Mouse (Mus musculus) liver, postnatal 0 days (tissue): ENCODE measurements around the gene Tmc3. TPM values are rescaled to one million over a fixed set of nuclear protein-coding genes. Genes with fewer than 3 reads are reported as not detected.

Source experiments
- ATAC-seq: fragments of 200-750 bp; cut with Nextera tagmentation; 2 replicates; pipeline ENCODE4 v1.8.0; 2017; ENCODE audit warnings: mild to moderate bottlenecking, moderate library complexity
- DNase-seq: peaks from one replicate; pipeline ENCODE4 v3.0.0-alpha.2; 2016
- H3K27ac ChIP-seq: fragments of 300-500 bp; sonication (generic); 2 replicates; pipeline ENCODE4 v1.5.1; 2014; ENCODE audit warnings: antibody characterized with exemption, moderate library complexity, mild to moderate bottlenecking, low read depth
- H3K27me3 ChIP-seq: fragments of 300-500 bp; sonication (generic); 2 replicates; pipeline ENCODE4 v1.6.1; 2014; ENCODE audit warnings: low read length, control low read depth, mixed read lengths; ENCODE audit not compliant: insufficient read depth
- H3K36me3 ChIP-seq: fragments of 300-500 bp; sonication (generic); replicated peaks from 2 replicates; pipeline ENCODE4 v1.6.1; 2014; ENCODE audit warnings: mild to moderate bottlenecking, control low read depth, low read length, moderate library complexity, mixed read lengths; ENCODE audit not compliant: insufficient read depth
- H3K4me1 ChIP-seq: fragments of 300-500 bp; sonication (generic); 2 replicates; pipeline ENCODE4 v1.6.1; 2014; ENCODE audit warnings: antibody characterized with exemption, mild to moderate bottlenecking, control low read depth; ENCODE audit not compliant: insufficient read depth
- H3K4me2 ChIP-seq: fragments of 300-500 bp; sonication (generic); 2 replicates; pipeline ENCODE4 v1.6.1; 2014; ENCODE audit warnings: low read depth, mild to moderate bottlenecking, low read length, moderate library complexity, mixed read lengths
- H3K4me3 ChIP-seq: fragments of 300-500 bp; sonication (generic); 2 replicates; pipeline ENCODE4 v1.5.1; 2014; ENCODE audit warnings: low read depth, low read length
- H3K9ac ChIP-seq: fragments of 300-500 bp; sonication (generic); replicated peaks from 2 replicates; pipeline ENCODE4 v1.6.1; 2014; ENCODE audit warnings: mild to moderate bottlenecking, moderate library complexity
- H3K9me3 ChIP-seq: fragments of 300-500 bp; sonication (generic); 2 replicates; pipeline ENCODE4 v1.6.1; 2016; ENCODE audit warnings: mild to moderate bottlenecking, control low read depth, low read length, mixed read lengths
- CTCF ChIP-seq: sonication (generic); IDR thresholded peaks from 2 replicates; pipeline ENCODE4 v1.5.1; 2016; ENCODE audit warnings: antibody characterized with exemption, low read depth
- EP300 ChIP-seq: IDR thresholded peaks from 2 replicates; pipeline ENCODE4 v1.6.1; 2016; ENCODE audit warnings: antibody characterized with exemption, low read depth, mild to moderate bottlenecking
- WGBS: fragments of 180-500 bp; shearing (Covaris S2); extraction: QIAGEN DNeasy Blood & Tissue Kit; methylation state at CpG from one replicate; pipeline ENCODE4 v1.1.7; 2014; ENCODE audit not compliant: insufficient replicate concordance; 5-methylcytosine and 5-hydroxymethylcytosine counted together
- polyA plus RNA-seq: library from polyadenylated mRNA; unstranded; fragments of >200 nt; fragmentation: Nextera tagmentation; extraction: Ambion mirVana; gene quantifications from 2 replicates; pipeline ENCODE4 v1.2.1, GENCODE M21; 2015

The Tmc3 gene
- polyA plus RNA-seq: 0.09 and 0.21 TPM in 2 replicates

DNA sequence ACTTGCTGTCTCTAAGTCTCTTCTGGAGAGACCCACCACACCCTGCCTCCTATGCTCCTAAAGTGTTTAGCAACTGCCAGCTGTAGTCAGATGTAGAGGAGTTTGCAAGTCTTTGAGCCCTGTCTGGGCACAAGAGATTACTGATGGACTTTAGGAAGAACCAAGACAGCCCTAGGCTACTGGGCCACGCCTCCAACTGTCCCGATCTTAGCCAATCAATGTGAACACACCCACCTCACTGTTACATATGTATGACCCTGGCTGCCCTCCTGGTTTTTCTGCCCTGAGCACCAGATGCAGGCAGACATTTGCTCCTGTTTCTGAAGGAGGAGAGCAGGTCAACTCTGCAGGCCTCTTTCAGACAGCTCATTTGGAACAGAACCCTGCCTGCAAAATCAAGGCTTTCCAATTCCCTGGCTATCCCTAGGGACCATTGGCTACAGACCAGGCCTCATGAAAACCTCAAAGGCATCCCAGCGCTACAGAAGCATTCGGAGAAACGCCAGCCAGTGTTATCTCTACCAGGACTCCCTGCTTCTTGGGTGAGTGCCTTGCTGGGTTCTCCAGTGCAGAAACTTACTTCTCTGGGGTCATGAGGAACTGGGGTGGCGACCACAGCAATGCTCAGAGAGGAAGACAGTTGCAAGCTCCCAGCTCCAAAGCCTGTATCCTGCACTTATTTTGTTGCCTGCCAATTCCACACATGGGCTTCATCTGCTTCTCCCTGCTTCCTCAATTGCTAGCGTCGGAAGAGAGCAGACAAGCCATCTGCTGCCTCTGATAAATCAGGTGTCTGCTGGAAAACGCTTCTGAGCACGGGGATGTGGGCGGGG is at the start of gene Tmc3:
Tmc3 (plus strand) TSS at position 289 of the 833 bp plus-strand sequence.
- H3K9ac ChIP-seq: no peak within 1 kb of the TSS
- WGBS: 34% methylated on average over 11 of the region's 11 CpGs
- no peak within 1 kb of the TSS for H3K27ac ChIP-seq
- no peak for ATAC-seq
- H3K27me3 ChIP-seq: no peaks in the 10 kb centered on the region
- no peaks in the 10 kb centered on the region for H3K4me1 ChIP-seq
- no peak for DNase-seq
- H3K4me3 ChIP-seq: no peak within 1 kb of the TSS
- no peaks in the 10 kb centered on the region for H3K9me3 ChIP-seq
- TF ChIP-seq EP300 (no peak), CTCF (no peak)
- no peaks in the 10 kb centered on the region for H3K36me3 ChIP-seq
- no peak within 1 kb of the TSS for H3K4me2 ChIP-seq

DNA sequence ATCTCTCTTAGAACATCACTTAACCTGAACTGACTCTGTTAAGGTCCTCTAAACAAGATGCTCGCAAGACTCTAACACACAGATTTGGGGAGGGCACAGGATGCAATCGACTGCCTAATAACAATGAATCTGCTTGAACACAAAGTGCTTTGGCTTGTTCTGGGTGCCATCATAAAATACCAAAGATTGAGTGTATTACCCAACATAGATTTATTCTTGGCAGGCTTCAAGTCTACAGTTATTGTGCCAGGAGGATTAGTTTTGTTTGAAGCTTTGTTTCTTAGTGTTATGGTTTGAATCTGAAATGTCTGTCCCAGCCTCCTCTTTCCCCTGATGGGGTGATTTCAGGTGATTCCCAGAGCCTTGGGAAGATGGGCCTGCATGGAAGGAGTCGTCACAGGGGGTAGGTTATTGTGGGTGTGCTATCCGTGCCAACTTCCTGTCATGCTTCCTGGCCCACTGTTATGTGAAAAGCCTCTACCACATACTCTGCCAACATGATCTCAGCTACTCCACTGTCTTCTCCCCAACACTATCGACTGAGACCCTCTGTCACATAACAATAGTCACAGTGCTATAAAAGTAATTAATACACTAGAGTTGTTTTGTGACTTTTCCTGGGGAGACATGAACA is 43.1 kb upstream of the Tmc3 start:
- no peak overlapping the region for H3K9ac ChIP-seq
- ATAC-seq (no peak), DNase-seq (no peak)
- no peak overlapping the region for H3K4me3 ChIP-seq
- TF ChIP-seq EP300 (no peak), CTCF (no peak)
- no peak overlapping the region for H3K4me2 ChIP-seq
- 62% methylated on average over 5 of the region's 5 CpGs for WGBS
- H3K27me3 ChIP-seq: no peaks in the 10 kb centered on the region
- H3K36me3 ChIP-seq: no peaks in the 10 kb centered on the region
- no peak overlapping the region for H3K27ac ChIP-seq
- H3K4me1 ChIP-seq: no peaks in the 10 kb centered on the region
- H3K9me3 ChIP-seq: no peaks in the 10 kb centered on the region

DNA sequence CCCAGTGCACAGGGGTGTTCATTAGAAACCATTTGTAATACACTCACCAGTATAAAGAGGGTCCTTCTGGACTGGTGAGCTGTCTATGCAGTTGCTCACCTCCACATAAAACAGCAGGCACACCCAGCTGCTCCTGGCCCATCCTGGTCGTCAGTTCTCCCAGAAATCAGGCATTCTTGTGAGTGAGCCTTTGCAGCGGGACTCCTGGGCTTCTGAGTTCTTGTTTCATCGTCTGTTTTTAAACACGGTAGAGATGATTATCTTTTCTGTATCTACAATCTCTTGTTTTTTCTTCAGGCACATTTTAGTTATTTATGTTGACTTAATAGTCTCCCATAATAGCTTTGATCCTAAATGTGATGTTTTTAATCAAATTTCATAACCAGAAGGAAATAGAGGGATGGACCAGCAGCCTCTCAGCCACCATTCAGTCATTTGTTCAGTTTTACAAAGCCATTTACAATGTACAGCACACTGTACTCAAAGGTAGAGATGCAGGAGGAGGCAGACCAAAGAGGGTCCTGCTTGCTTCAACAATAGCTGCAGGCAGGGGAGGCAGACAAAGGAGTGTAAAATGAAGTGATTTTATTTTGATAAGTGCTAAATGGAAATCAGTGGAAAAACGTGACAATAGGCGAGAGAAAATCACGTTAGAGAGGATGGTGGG is 35.9 kb upstream of the Tmc3 start:
- Histone ChIP-seq H3K27me3 (no peaks in the 10 kb centered on the region), H3K4me1 (no peaks in the 10 kb centered on the region), H3K4me3 (no peak overlapping the region), H3K27ac (no peak overlapping the region), H3K9me3 (no peaks in the 10 kb centered on the region), H3K9ac (no peak overlapping the region), H3K36me3 (no peaks in the 10 kb centered on the region), H3K4me2 (no peak overlapping the region)
- ATAC-seq (no peak), DNase-seq (no peak)
- WGBS: 54% methylated on average over 7 of the region's 7 CpGs
- no peak for TF ChIP-seq CTCF
- TF ChIP-seq EP300: no peak

DNA sequence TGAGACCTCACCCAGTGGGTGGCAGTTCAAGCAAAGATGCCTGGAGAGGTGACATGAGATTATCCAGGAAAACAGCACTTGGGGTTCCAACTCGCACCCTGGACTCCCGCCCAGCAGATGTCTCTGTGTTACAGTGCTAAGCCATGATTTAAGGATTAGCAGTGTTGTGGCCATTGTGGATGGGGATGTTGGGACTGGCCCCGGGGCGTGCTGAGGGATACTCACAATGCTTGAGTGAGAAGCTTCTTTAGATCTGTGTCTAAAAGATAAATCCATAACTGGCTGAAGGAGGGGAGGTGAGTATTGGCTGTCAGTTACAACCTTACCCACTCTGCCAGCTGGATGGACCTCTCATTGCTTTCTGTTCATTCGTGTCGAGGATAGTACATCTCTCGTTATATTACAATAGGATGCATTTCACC is 35.4 kb upstream of the Tmc3 start:
- 66% methylated on average over 7 of the region's 7 CpGs for WGBS
- no peak for TF ChIP-seq EP300
- TF ChIP-seq CTCF: no peak
- no peaks in the 10 kb centered on the region for H3K9me3 ChIP-seq
- H3K27me3 ChIP-seq: no peaks in the 10 kb centered on the region
- no peak overlapping the region for H3K4me3 ChIP-seq
- H3K27ac ChIP-seq: no peak overlapping the region
- H3K36me3 ChIP-seq: no peaks in the 10 kb centered on the region
- DNase-seq (no peak), ATAC-seq (no peak)
- no peak overlapping the region for H3K9ac ChIP-seq
- H3K4me1 ChIP-seq: no peaks in the 10 kb centered on the region
- no peak overlapping the region for H3K4me2 ChIP-seq

DNA sequence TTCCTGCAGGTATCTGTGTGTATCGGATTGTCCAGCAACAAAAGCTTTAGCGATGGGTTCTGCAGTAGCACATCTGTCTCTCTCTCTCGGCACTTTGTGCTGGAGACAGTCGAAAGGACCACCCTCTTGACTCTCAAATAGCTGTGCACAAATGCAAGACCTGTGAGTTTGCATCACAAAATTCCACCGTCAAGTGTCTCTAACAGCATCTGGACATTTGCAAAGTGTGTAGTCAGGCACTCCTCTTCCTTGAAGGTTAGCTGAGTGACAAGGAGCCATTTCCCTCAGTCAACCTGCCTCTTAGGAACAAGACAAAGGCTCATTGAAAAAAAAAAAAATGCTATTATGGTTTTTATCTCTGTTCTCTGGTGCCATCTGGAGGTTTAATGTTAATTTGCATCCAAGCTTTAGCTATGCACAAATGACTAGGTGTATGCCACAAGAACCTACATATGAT is 34.7 kb upstream of the Tmc3 start:
- DNase-seq (no peak), ATAC-seq (no peak)
- no peak overlapping the region for H3K4me3 ChIP-seq
- H3K4me2 ChIP-seq: no peak overlapping the region
- H3K27ac ChIP-seq: no peak overlapping the region
- no peak overlapping the region for H3K9ac ChIP-seq
- WGBS: 65% methylated on average over 5 of the region's 5 CpGs
- no peaks in the 10 kb centered on the region for H3K4me1 ChIP-seq
- TF ChIP-seq EP300 (no peak), CTCF (peak; percentile 55)
- no peaks in the 10 kb centered on the region for H3K9me3 ChIP-seq
- no peaks in the 10 kb centered on the region for H3K27me3 ChIP-seq
- H3K36me3 ChIP-seq: no peaks in the 10 kb centered on the region

DNA sequence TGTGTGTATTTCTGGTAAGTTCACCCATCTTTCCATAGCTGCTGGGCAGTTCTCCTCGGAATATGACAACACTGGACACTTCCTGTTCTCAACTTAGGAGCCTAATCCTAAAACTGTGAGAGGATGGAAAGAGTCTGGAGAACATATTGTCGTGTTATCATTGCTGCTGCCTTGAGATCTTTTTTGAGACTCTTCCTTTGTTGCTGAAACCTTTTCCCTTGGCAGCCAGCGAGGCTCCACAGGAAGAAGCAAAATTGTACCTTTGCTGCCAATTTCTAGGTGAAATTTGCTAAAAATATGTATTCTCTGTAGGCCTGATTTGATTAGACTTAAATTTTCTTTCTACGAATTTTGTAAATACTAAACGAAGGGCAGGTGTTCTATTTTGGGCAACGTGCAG is 30.2 kb upstream of the Tmc3 start:
- Histone ChIP-seq H3K27me3 (no peaks in the 10 kb centered on the region), H3K36me3 (no peaks in the 10 kb centered on the region), H3K9me3 (no peaks in the 10 kb centered on the region), H3K4me3 (no peak overlapping the region), H3K4me2 (no peak overlapping the region), H3K4me1 (no peaks in the 10 kb centered on the region), H3K27ac (no peak overlapping the region), H3K9ac (no peak overlapping the region)
- WGBS: 66% methylated on average over 6 of the region's 6 CpGs
- DNase-seq (no peak), ATAC-seq (no peak)
- TF ChIP-seq EP300 (no peak), CTCF (no peak)
